Mouse (Mus musculus) liver, adult 2 months (tissue): Measurements from ENCODE around the gene Snapc4.

ENCODE experiments used
- CTCF ChIP-seq: fragments of 200-500 bp; IDR thresholded peaks from 2 replicates; pipeline ENCODE4 v1.5.1; 2011; ENCODE audit warnings: low read depth, low read length, control low read depth
- POLR2A ChIP-seq: fragments of 200-500 bp; IDR thresholded peaks from 2 replicates; pipeline ENCODE4 v1.6.1; 2011; ENCODE audit warnings: low read length, control low read depth; ENCODE audit not compliant: insufficient read depth; ENCODE audit errors: extremely low read depth

DNA sequence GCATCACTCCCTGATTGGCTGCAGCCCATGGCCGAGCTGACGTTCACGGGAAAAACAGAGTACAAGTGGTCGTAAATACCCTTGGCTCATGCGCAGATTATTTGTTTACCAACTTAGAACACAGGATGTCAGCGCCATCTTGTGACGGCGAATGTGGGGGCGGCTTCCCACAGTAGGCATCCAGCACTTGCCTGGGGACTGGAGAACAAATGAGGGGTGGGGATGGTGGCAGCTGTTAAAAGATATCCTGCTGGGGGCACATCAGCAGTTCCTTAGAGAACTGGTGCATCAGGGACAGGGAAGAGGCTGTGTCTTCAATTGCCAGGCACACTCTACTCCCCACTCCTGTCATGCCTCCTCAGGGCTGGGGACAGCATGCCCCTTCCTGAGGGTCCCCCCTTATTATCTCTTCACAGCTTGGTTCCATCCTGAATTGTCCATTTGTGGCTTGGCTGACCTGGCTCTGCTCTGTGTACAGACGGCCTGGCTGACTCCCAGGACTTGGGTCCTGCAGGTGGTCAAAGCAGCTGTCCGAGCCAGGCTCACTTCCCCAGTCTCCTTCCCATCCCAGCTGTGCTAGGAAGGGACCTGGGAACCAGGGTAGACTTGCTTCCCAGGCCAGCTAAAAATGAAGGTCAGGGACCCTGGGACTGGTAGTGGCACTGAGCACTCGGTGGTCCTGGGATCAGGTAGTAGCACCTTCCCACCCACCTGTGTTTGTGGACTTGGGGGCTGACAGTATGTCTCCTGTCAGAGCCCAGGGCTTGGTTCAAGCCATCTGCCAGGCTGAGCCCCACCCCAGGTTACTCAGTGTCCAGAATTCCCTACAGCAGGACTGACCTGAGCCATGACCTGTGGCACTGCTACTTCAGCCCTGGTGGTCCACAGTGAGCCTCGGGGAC, 41.9 kb downstream of the Snapc4 start:
- TF ChIP-seq CTCF: no peak
- no peak for TF ChIP-seq POLR2A
